Mouse (Mus musculus): Measurements from ENCODE around the gene Ptpn5.

Gene Ptpn5

GRCm38 (mm10) chr7:47111121-47111520 is 22.4 kb downstream of the Ptpn5 start:
- DNase-seq (ENCODE audit: low spot score in 2 of 2) = no peak

- DNase-seq (ENCODE audit: low spot score in 2 of 2) = no peak
Observed at GRCm38 (mm10) chr7:47110511-47110910, 23.0 kb downstream of the Ptpn5 start.

GRCm38 (mm10) chr7:47108779-47109189 is 24.7 kb downstream of the Ptpn5 start:
- no peak for DNase-seq (ENCODE audit: low spot score in 2 of 2)

- no peak for DNase-seq (ENCODE audit: low spot score in 2 of 2)
Observed at GRCm38 (mm10) chr7:47106949-47107348, 26.5 kb downstream of the Ptpn5 start.

GRCm38 (mm10) chr7:47103671-47104414 is 29.6 kb downstream of the Ptpn5 start:
- no peak for DNase-seq (ENCODE audit: low spot score in 2 of 2)

GRCm38 (mm10) chr7:47102970-47103369 is 30.5 kb downstream of the Ptpn5 start:
- DNase-seq (ENCODE audit: low spot score in 2 of 2) = no peak

GRCm38 (mm10) chr7:47100615-47101014 is 32.9 kb downstream of the Ptpn5 start:
- DNase-seq (ENCODE audit: low spot score in 2 of 2) = no peak

- DNase-seq (ENCODE audit: low spot score in 2 of 2) = no peak
Observed at GRCm38 (mm10) chr7:47099306-47099705, 34.2 kb downstream of the Ptpn5 start.

- DNase-seq (ENCODE audit: low spot score in 2 of 2) = no peak
Observed at GRCm38 (mm10) chr7:47098044-47098443, 35.4 kb downstream of the Ptpn5 start.

- DNase-seq (ENCODE audit: low spot score in 2 of 2) = no peak
Observed at GRCm38 (mm10) chr7:47094969-47095368, 38.5 kb downstream of the Ptpn5 start.

GRCm38 (mm10) chr7:47093935-47094334 is 39.5 kb downstream of the Ptpn5 start:
- DNase-seq (ENCODE audit: low spot score in 2 of 2) = no peak

GRCm38 (mm10) chr7:47085075-47085474 is 48.4 kb downstream of the Ptpn5 start:
- DNase-seq (ENCODE audit: low spot score in 2 of 2) = no peak

- DNase-seq (ENCODE audit: low spot score in 2 of 2) = peak; percentile 33 to 67
Observed at GRCm38 (mm10) chr7:47081277-47081676, 52.2 kb downstream of the Ptpn5 start.

GRCm38 (mm10) chr7:47080868-47081267 is 52.6 kb downstream of the Ptpn5 start:
- no peak for DNase-seq (ENCODE audit: low spot score in 2 of 2)

GRCm38 (mm10) chr7:47077451-47077850 is 56.0 kb downstream of the Ptpn5 start:
- peak in 1 of 2 experiments; percentile 68 for DNase-seq (ENCODE audit: low spot score in 2 of 2)

GRCm38 (mm10) chr7:47076729-47077128 is 56.8 kb downstream of the Ptpn5 start:
- DNase-seq (ENCODE audit: low spot score in 2 of 2) = no peak

GRCm38 (mm10) chr7:47076193-47076592 is 57.3 kb downstream of the Ptpn5 start:
- DNase-seq (ENCODE audit: low spot score in 2 of 2) = no peak

- DNase-seq (ENCODE audit: low spot score in 2 of 2) = no peak
Observed at GRCm38 (mm10) chr7:47073536-47074521, 59.7 kb downstream of the Ptpn5 start.

- no peak for DNase-seq (ENCODE audit: low spot score in 2 of 2)
Observed at GRCm38 (mm10) chr7:47072551-47072950, 60.9 kb downstream of the Ptpn5 start.

GRCm38 (mm10) chr7:47067879-47068278 is 65.6 kb downstream of the Ptpn5 start:
- DNase-seq (ENCODE audit: low spot score in 2 of 2) = no peak

GRCm38 (mm10) chr7:47066942-47067341 is 66.5 kb downstream of the Ptpn5 start:
- no peak for DNase-seq (ENCODE audit: low spot score in 2 of 2)

- DNase-seq (ENCODE audit: low spot score in 2 of 2) = no peak
Observed at GRCm38 (mm10) chr7:47061560-47061959, 71.9 kb downstream of the Ptpn5 start.

- DNase-seq (ENCODE audit: low spot score in 2 of 2) = no peak
Observed at GRCm38 (mm10) chr7:47059339-47059738, 74.1 kb downstream of the Ptpn5 start.

Data from thymus, postnatal 10 days (tissue).